27 mouse cellular contexts compared by ENCODE assay signal in the genomic region with DNA sequence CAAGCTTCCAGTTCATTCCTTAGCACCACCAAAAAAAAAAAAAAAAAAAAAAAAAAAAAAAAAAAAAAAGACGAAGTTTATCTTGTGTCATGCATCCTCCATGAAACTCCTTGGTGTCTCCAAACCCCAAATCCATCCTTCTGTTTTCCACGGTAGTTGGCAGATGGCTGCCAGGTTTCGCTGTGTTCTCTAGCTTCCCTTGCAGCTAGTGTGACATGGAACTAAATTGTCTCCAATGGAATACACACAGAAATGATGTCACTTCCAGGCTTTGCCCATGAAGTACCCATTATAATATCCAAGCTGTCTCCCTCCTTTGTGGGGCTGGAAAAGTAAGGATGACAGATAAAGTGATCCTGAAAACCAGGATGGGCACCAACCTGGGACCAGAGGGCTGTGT.
"Had no signal": no experiment of that assay in that cellular context is flagged by ENCODE, and none has a peak within 500 bp of the region (broad histone marks: within the 10 kb centered on the region; RNA-seq: fewer than 3 reads in every experiment).

No protein-coding gene starts in this region.

- H3K27me3 ChIP-seq: heart, embryonic 12.5 days; hindbrain, embryonic 15.5 days; limb, embryonic 13.5 days; limb, embryonic 15.5 days had no signal

- H3K27ac ChIP-seq: heart, adult 2 months; heart, embryonic 10.5 days; hindbrain, embryonic 10.5 days; hindbrain, embryonic 15.5 days; hindbrain, postnatal 0 days; kidney, embryonic 15.5 days; kidney, postnatal 0 days; limb, embryonic 13.5 days; limb, embryonic 15.5 days; liver, embryonic 12.5 days; liver, embryonic 14.5 days had no signal

- DNase-seq: gastrocnemius, postnatal 14 days; gastrocnemius, postnatal 36 days; heart, adult 2 months; heart, postnatal 10 days; heart, postnatal 4 days; kidney, adult 11 months; kidney, adult 2 months; kidney, adult 9 months; kidney, postnatal 14 days; kidney, postnatal 36 days; layer of hippocampus, adult 9-11 months; layer of hippocampus, postnatal 36 days; left cerebral cortex, postnatal 4 days; lung, adult 18-20 months had no signal

- H3K36me3 ChIP-seq: heart, embryonic 10.5 days; heart, embryonic 12.5 days; hindbrain, embryonic 10.5 days; hindbrain, embryonic 13.5 days; hindbrain, embryonic 15.5 days; kidney, embryonic 15.5 days; limb, embryonic 13.5 days; limb, embryonic 15.5 days; liver, embryonic 12.5 days had no signal

- H3K9ac ChIP-seq: heart, embryonic 12.5 days; hindbrain, embryonic 15.5 days; kidney, embryonic 15.5 days; limb, embryonic 13.5 days; limb, embryonic 15.5 days; liver, embryonic 12.5 days; liver, embryonic 14.5 days had no signal

- H3K9me3 ChIP-seq: heart, embryonic 10.5 days; heart, embryonic 12.5 days; hindbrain, embryonic 10.5 days; hindbrain, embryonic 13.5 days; hindbrain, embryonic 15.5 days; kidney, embryonic 15.5 days; limb, embryonic 13.5 days; limb, embryonic 15.5 days; liver, embryonic 12.5 days had no signal

- H3K4me3 ChIP-seq: heart, adult 2 months; heart, embryonic 10.5 days; heart, embryonic 12.5 days; hindbrain, embryonic 10.5 days; hindbrain, embryonic 13.5 days; hindbrain, embryonic 15.5 days; kidney, embryonic 15.5 days; limb, embryonic 13.5 days; limb, embryonic 15.5 days; liver, embryonic 12.5 days had no signal

- H3K4me2 ChIP-seq: heart, embryonic 12.5 days; hindbrain, embryonic 13.5 days; hindbrain, embryonic 15.5 days; kidney, embryonic 15.5 days; limb, embryonic 13.5 days; limb, embryonic 15.5 days; liver, embryonic 12.5 days had no signal

- ATAC-seq: hindbrain, postnatal 0 days; intestine, embryonic 16.5 days; liver, embryonic 12.5 days had no signal
